Mouse (Mus musculus) G1E (cell line): Measurements from ENCODE around the gene Mat2a.

Source experiments
- CTCF ChIP-seq: IDR thresholded peaks from 2 replicates; pipeline ENCODE4 v1.5.1; 2012; ENCODE audit warnings: low read depth, low read length, inconsistent platforms, mixed read lengths
- GATA1 ChIP-seq: IDR thresholded peaks from 2 replicates; pipeline ENCODE4 v1.6.1; 2012; ENCODE audit warnings: borderline replicate concordance, low read length, inconsistent platforms, mixed read lengths
- POLR2AphosphoS5 ChIP-seq: IDR thresholded peaks from 2 replicates; pipeline ENCODE4 v1.6.1; 2012; ENCODE audit warnings: low read depth, low read length, inconsistent platforms; ENCODE audit not compliant: insufficient replicate concordance

DNA sequence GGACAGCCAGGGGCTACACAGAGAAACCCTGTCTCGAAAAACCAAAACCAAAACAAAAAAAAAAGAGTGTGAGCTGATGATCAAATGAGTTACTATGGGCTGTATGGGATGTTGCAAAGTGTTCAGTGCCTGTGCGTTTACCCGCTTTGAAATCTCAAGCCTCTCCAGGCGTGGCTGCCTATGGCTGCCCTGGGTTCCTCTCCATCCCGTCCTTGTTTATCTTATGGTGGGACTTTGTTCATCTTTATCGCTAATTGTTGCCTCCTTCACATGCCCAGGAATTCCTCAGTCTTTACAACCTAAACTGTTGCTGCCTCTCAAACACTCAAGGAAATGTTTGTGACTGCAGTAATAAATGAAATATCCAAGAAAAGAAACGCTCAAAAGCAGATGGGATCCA lies 19.1 kb upstream of the Mat2a start:
- TF ChIP-seq CTCF, result no peak
- no peak for TF ChIP-seq GATA1
- TF ChIP-seq POLR2AphosphoS5, result no peak
